Mouse (Mus musculus): ENCODE results near the gene Uqcc2. TPM values are rescaled to one million over a fixed set of nuclear protein-coding genes. Genes with fewer than 3 reads are reported as not detected.

Uqcc2 gene
- polyA plus RNA-seq, 1 experiment from 2014 or later, result 307 TPM

DNA sequence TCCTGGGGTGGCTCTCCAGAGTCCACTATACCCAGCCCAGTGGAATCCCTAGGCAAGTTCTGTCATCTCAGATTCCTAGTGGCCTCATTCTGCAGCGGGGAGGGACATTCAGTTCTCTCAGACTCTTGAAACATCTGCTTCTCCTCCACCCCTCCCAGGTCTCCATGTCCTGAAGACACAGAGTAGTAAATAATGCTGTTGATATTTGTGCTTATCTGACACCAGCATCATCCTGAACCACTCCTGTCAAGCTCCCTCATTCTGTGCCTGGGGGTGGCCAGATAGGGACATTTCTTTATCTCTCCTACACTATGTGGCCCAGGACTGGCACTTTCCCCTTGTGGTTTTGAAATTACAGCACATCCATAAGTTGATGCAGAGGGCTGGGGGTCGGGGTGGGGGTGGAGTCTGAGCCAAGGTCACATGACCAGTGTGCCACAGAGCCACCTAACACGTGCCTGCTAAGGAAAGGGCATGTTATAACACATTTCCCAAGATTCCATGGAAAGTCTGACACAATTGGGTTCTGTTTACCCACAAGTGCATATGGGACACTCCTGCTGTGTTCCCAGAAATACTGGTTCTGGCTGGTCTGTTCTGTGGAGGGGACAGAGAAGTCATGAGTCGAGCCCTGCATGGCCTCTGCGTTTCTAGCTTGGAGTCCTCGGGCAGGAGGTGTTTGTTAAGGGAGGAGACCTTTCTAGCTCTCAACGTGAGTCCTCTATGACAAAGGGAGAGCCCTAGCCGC lies 19.4 kb upstream of the Uqcc2 start:
- Histone ChIP-seq H3K9me3 (no peaks in the 10 kb centered on the region), H3K27ac (no peak overlapping the region), H3K4me1 (peaks cover 23% of the 10 kb centered on the region), H3K4me3 (no peak overlapping the region), H3K27me3 (replicated peaks) (no peaks in the 10 kb centered on the region), H3K36me3 (no peaks in the 10 kb centered on the region), H3K4me2 (replicated peaks) (no peak overlapping the region), H3K9ac (no peak overlapping the region)
- ATAC-seq (ENCODE audit: low FRiP score, low read depth), result no peak
- 60% methylated on average over 8 of the region's 8 CpGs for WGBS

GRCm38 (mm10) chr17:27151411-27151810 lies 17.7 kb upstream of the Uqcc2 start:
- H3K9me3 ChIP-seq, result no peaks in the 10 kb centered on the region
- no peak for ATAC-seq (ENCODE audit: low FRiP score, low read depth)
- peaks cover 30% of the 10 kb centered on the region for H3K4me1 ChIP-seq
- no peak overlapping the region for H3K4me3 ChIP-seq
- 75% methylated on average over 8 of the region's 8 CpGs for WGBS
- no peak overlapping the region for H3K4me2 ChIP-seq (replicated peaks)
- H3K27ac ChIP-seq, result no peak overlapping the region
- no peak overlapping the region for H3K9ac ChIP-seq
- H3K36me3 ChIP-seq, result no peaks in the 10 kb centered on the region
- H3K27me3 ChIP-seq (replicated peaks), result no peaks in the 10 kb centered on the region

DNA sequence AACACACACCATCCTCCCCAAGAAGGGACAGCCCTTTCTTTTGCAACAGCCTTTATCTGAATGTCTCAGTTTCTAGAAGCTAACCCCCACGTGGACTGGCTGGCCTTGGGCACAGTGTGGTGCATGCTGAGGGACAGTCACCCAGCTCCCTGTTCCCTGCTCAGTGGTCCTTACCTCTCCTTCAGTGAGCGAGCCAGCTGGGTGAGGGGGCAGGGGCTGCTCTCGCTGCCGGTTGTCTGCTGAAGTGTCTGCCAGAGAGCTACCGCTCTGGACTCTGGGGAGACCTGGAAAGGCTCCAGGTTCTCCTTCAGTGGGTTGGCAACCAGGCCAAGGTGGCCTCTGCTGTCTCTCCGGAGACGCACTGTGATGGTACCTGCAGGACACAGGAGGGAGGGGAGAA lies 17.2 kb upstream of the Uqcc2 start:
- WGBS, result 78% methylated on average over 7 of the region's 7 CpGs
- Histone ChIP-seq H3K4me2 (replicated peaks) (no peak overlapping the region), H3K27ac (no peak overlapping the region), H3K9me3 (no peaks in the 10 kb centered on the region), H3K4me3 (no peak overlapping the region), H3K27me3 (replicated peaks) (no peaks in the 10 kb centered on the region), H3K4me1 (peaks cover 35% of the 10 kb centered on the region), H3K9ac (no peak overlapping the region), H3K36me3 (no peaks in the 10 kb centered on the region)
- no peak for ATAC-seq (ENCODE audit: low FRiP score, low read depth)

- Histone ChIP-seq H3K27me3 (replicated peaks) (no peaks in the 10 kb centered on the region), H3K9me3 (no peaks in the 10 kb centered on the region), H3K36me3 (no peaks in the 10 kb centered on the region), H3K4me3 (no peak overlapping the region), H3K27ac (no peak overlapping the region), H3K4me2 (replicated peaks) (peak overlapping the region; percentile 24), H3K4me1 (peaks cover 46% of the 10 kb centered on the region), H3K9ac (no peak overlapping the region)
- ATAC-seq (ENCODE audit: low FRiP score, low read depth), result no peak
- WGBS, result 17% methylated on average over 8 of the region's 8 CpGs
Measured at GRCm38 (mm10) chr17:27146323-27146923, 12.7 kb upstream of the Uqcc2 start.

DNA sequence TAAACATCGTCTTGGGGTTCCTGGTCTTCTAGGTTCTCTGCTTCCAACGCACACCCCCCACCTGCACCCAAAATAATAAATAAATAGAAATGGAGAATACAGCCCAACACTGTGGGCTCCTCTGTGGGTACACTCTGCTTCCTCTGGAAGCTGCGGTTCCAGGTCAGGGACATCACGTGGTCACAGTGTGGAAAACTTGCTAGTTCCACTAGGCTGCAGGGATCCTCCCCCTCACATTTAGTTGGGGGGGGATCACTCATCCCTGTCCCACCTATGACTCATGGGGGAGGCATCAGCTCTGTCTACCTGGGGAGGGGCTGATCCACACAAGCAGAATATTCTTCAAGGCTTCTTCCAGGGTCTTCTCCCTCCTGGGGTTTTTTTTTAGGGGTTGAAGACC lies 10.4 kb upstream of the Uqcc2 start:
- Histone ChIP-seq H3K4me2 (replicated peaks) (no peak overlapping the region), H3K4me1 (peaks cover 62% of the 10 kb centered on the region), H3K36me3 (no peaks in the 10 kb centered on the region), H3K9ac (no peak overlapping the region), H3K27me3 (replicated peaks) (no peaks in the 10 kb centered on the region), H3K4me3 (no peak overlapping the region), H3K9me3 (no peaks in the 10 kb centered on the region), H3K27ac (no peak overlapping the region)
- no peak for ATAC-seq (ENCODE audit: low FRiP score, low read depth)
- WGBS, result 85% methylated on average over 4 of the region's 4 CpGs

- H3K9ac ChIP-seq, result no peak overlapping the region
- ATAC-seq (ENCODE audit: low FRiP score, low read depth), result no peak
Measured at GRCm38 (mm10) chr17:27141971-27142450, 8.3 kb upstream of the Uqcc2 start.

DNA sequence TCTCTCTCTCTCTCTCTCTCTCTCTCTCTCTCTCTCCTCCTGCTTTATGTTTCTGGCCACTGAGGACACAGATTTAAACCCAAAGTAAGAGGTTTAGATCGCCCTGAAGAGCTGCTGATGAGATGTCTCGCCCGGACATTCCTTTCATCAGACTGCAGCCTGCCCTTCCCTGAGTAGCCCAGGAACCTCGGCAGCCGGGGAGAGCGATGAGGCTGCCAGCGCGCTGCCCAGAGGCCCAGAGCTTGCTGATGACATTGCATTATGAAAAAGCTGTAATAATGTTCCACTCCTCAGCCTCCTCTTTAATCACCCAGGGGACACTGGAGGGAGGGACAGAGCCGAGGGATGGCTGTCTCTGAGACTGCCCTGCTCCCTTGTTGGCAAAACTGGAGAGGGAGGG lies 6.5 kb upstream of the Uqcc2 start:
- no peaks in the 10 kb centered on the region for H3K27me3 ChIP-seq (replicated peaks)
- H3K36me3 ChIP-seq, result no peaks in the 10 kb centered on the region
- no peak overlapping the region for H3K4me3 ChIP-seq
- no peaks in the 10 kb centered on the region for H3K9me3 ChIP-seq
- WGBS, result 49% methylated on average over 9 of the region's 9 CpGs
- no peak for ATAC-seq (ENCODE audit: low FRiP score, low read depth)
- H3K27ac ChIP-seq, result no peak overlapping the region
- no peak overlapping the region for H3K9ac ChIP-seq
- no peak overlapping the region for H3K4me2 ChIP-seq (replicated peaks)
- peaks cover 46% of the 10 kb centered on the region for H3K4me1 ChIP-seq

More at GRCm38 (mm10) chr17:27141971-27142450, 8.3 kb upstream of the Uqcc2 start:
- H3K4me2 ChIP-seq (replicated peaks), result 0 out of 2 replicates have a peak overlapping the region, but pooled peaks have one; percentile 16
- no peaks in the 10 kb centered on the region for H3K9me3 ChIP-seq
- H3K27me3 ChIP-seq (replicated peaks), result no peaks in the 10 kb centered on the region
- no peaks in the 10 kb centered on the region for H3K36me3 ChIP-seq
- no peak overlapping the region for H3K27ac ChIP-seq
- no peak overlapping the region for H3K4me3 ChIP-seq
- H3K4me1 ChIP-seq, result peaks cover 58% of the 10 kb centered on the region
- WGBS, result 45% methylated on average over 10 of the region's 10 CpGs

DNA sequence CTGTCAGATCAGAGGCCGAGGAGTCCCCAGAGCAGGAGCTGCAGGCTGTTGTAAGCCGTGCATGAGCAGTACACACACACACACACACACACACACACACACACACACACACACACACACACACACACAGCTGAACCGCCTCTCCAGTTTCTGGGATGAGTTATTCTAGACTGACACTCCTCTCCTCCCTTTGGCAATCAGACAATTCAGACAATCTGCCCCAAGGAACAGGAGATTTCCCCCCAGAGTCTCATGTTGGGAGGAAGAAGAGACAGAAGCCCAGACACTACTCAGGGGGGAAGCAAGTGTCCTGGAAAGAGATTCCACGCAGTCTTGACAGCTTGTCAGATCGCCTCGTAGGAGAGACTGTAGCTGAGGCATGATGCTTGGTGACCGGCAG lies 5.6 kb upstream of the Uqcc2 start:
- 46% methylated on average over 7 of the region's 7 CpGs for WGBS
- no peak overlapping the region for H3K4me3 ChIP-seq
- H3K27ac ChIP-seq, result 0 out of 2 replicates have a peak overlapping the region, but pooled peaks have one; percentile 5
- no peaks in the 10 kb centered on the region for H3K36me3 ChIP-seq
- no peak overlapping the region for H3K4me2 ChIP-seq (replicated peaks)
- no peak for ATAC-seq (ENCODE audit: low FRiP score, low read depth)
- no peaks in the 10 kb centered on the region for H3K9me3 ChIP-seq
- peaks cover 45% of the 10 kb centered on the region for H3K4me1 ChIP-seq
- H3K27me3 ChIP-seq (replicated peaks), result no peaks in the 10 kb centered on the region
- H3K9ac ChIP-seq, result no peak overlapping the region

DNA sequence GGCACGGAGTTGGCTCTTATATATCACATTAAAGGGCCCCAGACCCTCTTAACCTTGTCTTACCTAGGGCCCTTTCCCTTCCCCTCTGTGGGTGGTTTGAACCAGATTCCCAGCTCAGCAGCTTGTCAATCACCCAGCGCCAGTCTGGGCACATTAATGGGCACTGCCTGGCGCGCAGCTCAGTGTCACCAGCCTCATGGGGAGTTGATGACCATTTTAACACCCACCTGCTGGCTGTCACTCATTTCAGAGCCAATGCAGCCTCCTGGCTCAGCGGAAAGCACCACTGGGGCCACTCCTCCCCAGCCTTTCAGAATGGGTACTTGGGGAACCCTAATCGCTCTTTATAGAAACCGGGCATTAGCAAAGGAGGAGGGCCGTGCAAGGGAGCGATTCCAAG lies 4.7 kb upstream of the Uqcc2 start:
- H3K4me2 ChIP-seq (replicated peaks), result no peak overlapping the region

GRCm38 (mm10) chr17:27134715-27135114 lies 999 bp upstream of the Uqcc2 start:
- Histone ChIP-seq H3K9me3 (no peaks in the 10 kb centered on the region), H3K4me2 (replicated peaks) (no peak overlapping the region), H3K4me3 (no peak overlapping the region), H3K9ac (no peak overlapping the region), H3K27ac (no peak overlapping the region), H3K36me3 (no peaks in the 10 kb centered on the region), H3K4me1 (peaks cover 49% of the 10 kb centered on the region), H3K27me3 (replicated peaks) (no peaks in the 10 kb centered on the region)
- ATAC-seq (ENCODE audit: low FRiP score, low read depth), result no peak
- WGBS, result 22% methylated on average over 3 of the region's 3 CpGs

More for the DNA sequence above, 4.7 kb upstream of the Uqcc2 start:
- H3K4me3 ChIP-seq, result no peak overlapping the region
- 53% methylated on average over 9 of the region's 9 CpGs for WGBS
- H3K9me3 ChIP-seq, result no peaks in the 10 kb centered on the region
- H3K27ac ChIP-seq, result no peak overlapping the region
- ATAC-seq (ENCODE audit: low FRiP score, low read depth), result no peak
- peaks cover 41% of the 10 kb centered on the region for H3K4me1 ChIP-seq
- no peaks in the 10 kb centered on the region for H3K36me3 ChIP-seq
- no peaks in the 10 kb centered on the region for H3K27me3 ChIP-seq (replicated peaks)
- H3K9ac ChIP-seq, result no peak overlapping the region

- no peak overlapping the region for H3K9ac ChIP-seq
- no peaks in the 10 kb centered on the region for H3K36me3 ChIP-seq
- 0 out of 2 replicates have a peak, but pooled peaks have one; percentile 5 for ATAC-seq (ENCODE audit: low FRiP score, low read depth)
- H3K4me1 ChIP-seq, result peaks cover 44% of the 10 kb centered on the region
- peak overlapping the region; percentile 54 for H3K4me2 ChIP-seq (replicated peaks)
- no peaks in the 10 kb centered on the region for H3K9me3 ChIP-seq
- no peak overlapping the region for H3K27ac ChIP-seq
- H3K4me3 ChIP-seq, result peak overlapping the region; percentile 61; the same call in 1 of the 2 replicates
- 30% methylated on average over 9 of the region's 9 CpGs for WGBS
- H3K27me3 ChIP-seq (replicated peaks), result no peaks in the 10 kb centered on the region
Measured at GRCm38 (mm10) chr17:27134187-27134586, 471 bp upstream of the Uqcc2 start.

- H3K9me3 ChIP-seq, result no peaks in the 10 kb centered on the region
- H3K36me3 ChIP-seq, result no peaks in the 10 kb centered on the region
- no peak for ATAC-seq (ENCODE audit: low FRiP score, low read depth)
- H3K4me3 ChIP-seq, result no peak overlapping the region
- 91% methylated on average over 10 of the region's 10 CpGs for WGBS
- H3K4me2 ChIP-seq (replicated peaks), result no peak overlapping the region
- H3K27me3 ChIP-seq (replicated peaks), result no peaks in the 10 kb centered on the region
- H3K27ac ChIP-seq, result no peak overlapping the region
- H3K9ac ChIP-seq, result no peak overlapping the region
- H3K4me1 ChIP-seq, result peaks cover 51% of the 10 kb centered on the region
Measured at GRCm38 (mm10) chr17:27132238-27132637, 1.5 kb downstream of the Uqcc2 start.
